Mouse (Mus musculus) intestine, embryonic 16.5 days (tissue): ENCODE data around the gene 4931417E11Rik. TPM values are rescaled to one million over a fixed set of nuclear protein-coding genes. Genes with fewer than 3 reads are reported as not detected.

ENCODE experiments used
- ATAC-seq: fragments of 200-750 bp; cut with Nextera tagmentation; 2 replicates; pipeline ENCODE4 v1.8.0; 2017; ENCODE audit warnings: moderate TSS enrichment, moderate library complexity
- H3K27ac ChIP-seq: fragments of 300-500 bp; sonication (generic); 2 replicates; pipeline ENCODE4 v1.5.1; 2014; ENCODE audit warnings: mild to moderate bottlenecking, low read length
- H3K27me3 ChIP-seq: fragments of 300-500 bp; sonication (generic); replicated peaks from 2 replicates; pipeline ENCODE4 v1.6.1; 2014; ENCODE audit warnings: low read length, control low read depth, mixed read lengths; ENCODE audit not compliant: control insufficient read depth, insufficient read depth
- H3K36me3 ChIP-seq: fragments of 300-500 bp; sonication (generic); 2 replicates; pipeline ENCODE4 v1.6.1; 2014; ENCODE audit warnings: low read length, control low read depth; ENCODE audit not compliant: control insufficient read depth, insufficient read depth
- H3K4me1 ChIP-seq: fragments of 300-500 bp; sonication (generic); 2 replicates; pipeline ENCODE4 v1.6.1; 2014; ENCODE audit warnings: low read length, control low read depth, mixed read lengths; ENCODE audit not compliant: control insufficient read depth, insufficient read depth
- H3K4me2 ChIP-seq: fragments of 300-500 bp; sonication (generic); 2 replicates; pipeline ENCODE4 v1.6.1; 2014; ENCODE audit warnings: low read depth, low read length, control low read depth
- H3K4me3 ChIP-seq: fragments of 300-500 bp; sonication (generic); 2 replicates; pipeline ENCODE4 v1.5.1; 2014; ENCODE audit warnings: mild to moderate bottlenecking, low read length
- H3K9ac ChIP-seq: fragments of 300-500 bp; sonication (generic); 2 replicates; pipeline ENCODE4 v1.6.1; 2014; ENCODE audit warnings: low read depth, low read length
- H3K9me3 ChIP-seq: fragments of 300-500 bp; sonication (generic); 2 replicates; pipeline ENCODE4 v1.6.1; 2016; ENCODE audit warnings: low read length, control low read depth; ENCODE audit not compliant: control insufficient read depth
- WGBS: fragments of 180-500 bp; shearing (Covaris S2); extraction: QIAGEN DNeasy Blood & Tissue Kit; methylation state at CpG from one replicate; pipeline ENCODE4 v1.1.7; 2014; 5-methylcytosine and 5-hydroxymethylcytosine counted together
- polyA plus RNA-seq: library from polyadenylated mRNA; unstranded; fragments of >200 nt; fragmentation: Nextera tagmentation; extraction: Ambion mirVana; gene quantifications from 2 replicates; pipeline ENCODE4 v1.2.1, GENCODE M21; 2015

The 4931417E11Rik gene
- polyA plus RNA-seq, 1 experiment from 2014 or later = not detected

DNA sequence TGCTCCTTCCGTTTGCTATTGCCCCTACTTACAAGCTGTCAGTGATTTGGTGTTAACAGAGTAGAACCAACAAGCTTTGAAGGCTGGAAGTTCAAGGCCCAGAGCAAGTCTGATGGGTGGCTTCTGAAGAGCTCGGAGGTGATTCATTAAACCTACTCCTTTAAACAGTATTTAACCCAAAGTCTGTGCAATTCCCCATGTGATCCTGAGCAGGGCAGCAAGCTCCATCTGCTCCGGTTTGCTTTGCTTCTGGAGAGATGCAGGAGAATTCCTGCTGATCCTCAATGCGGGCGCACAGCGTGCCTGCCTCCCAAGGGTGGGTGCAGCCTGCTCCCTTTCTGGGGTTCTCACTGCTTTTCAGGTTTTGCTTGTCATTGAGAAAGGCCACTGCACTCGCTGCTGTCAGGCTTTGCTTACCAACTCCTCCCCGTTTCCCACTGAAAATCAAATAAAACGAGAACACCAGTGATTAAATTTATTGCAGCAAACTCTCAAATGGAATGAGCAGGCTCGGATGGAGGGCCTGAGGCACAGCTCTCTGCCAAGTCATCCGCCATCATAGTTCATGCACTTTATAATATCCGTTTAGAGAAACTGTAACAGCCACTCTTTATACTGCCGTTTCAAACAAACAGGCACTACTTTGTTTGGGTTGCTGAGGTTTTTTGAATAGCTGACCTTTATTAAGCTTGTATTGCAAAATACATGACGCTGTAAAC, 40.7 kb downstream of the 4931417E11Rik start:
- no peaks in the 10 kb centered on the region for H3K4me1 ChIP-seq
- H3K4me2 ChIP-seq = no peak overlapping the region
- 19% methylated on average over 14 of the region's 14 CpGs for WGBS
- H3K9ac ChIP-seq = no peak overlapping the region
- no peaks in the 10 kb centered on the region; the same call in 1 of the 2 replicates for H3K9me3 ChIP-seq
- ATAC-seq = no peak
- H3K27ac ChIP-seq = no peak overlapping the region
- no peaks in the 10 kb centered on the region for H3K36me3 ChIP-seq
- H3K4me3 ChIP-seq = no peak overlapping the region
- no peaks in the 10 kb centered on the region for H3K27me3 ChIP-seq

- no peak for ATAC-seq
- Histone ChIP-seq H3K4me3 (no peak overlapping the region), H3K36me3 (no peaks in the 10 kb centered on the region), H3K9ac (no peak overlapping the region), H3K27ac (no peak overlapping the region), H3K4me1 (no peaks in the 10 kb centered on the region), H3K27me3 (no peaks in the 10 kb centered on the region), H3K9me3 (no peaks in the 10 kb centered on the region; the same call in 1 of the 2 replicates), H3K4me2 (no peak overlapping the region)
- 43% methylated on average over 1 of the region's 1 CpGs for WGBS
Measured at GRCm38 (mm10) chr6:73427273-73427812, 42.1 kb downstream of the 4931417E11Rik start.

Other genes starting within 250 kb of the 4931417E11Rik start
- gene Dnah6, start 248.0 kb downstream of the 4931417E11Rik start, polyA plus RNA-seq = 0.04 and 0.05 TPM in 2 replicates
- gene Suclg1, start 221.3 kb downstream of the 4931417E11Rik start, polyA plus RNA-seq = 371 and 392 TPM in 2 replicates